ENCODE assay signal across 16 mouse cellular contexts in genomic region chr12:112596454-112596853, GRCm38 (mm10). TPM values are rescaled to one million over a fixed set of nuclear protein-coding genes. Genes with fewer than 3 reads are reported as not detected.
A peak's percentile ranks its signal among the peaks of the same experiment; 100 is the strongest.
DNase-seq lines count a peak whose midpoint lies in the region; TF ChIP-seq lines count a peak whose summit lies in the region.
"Had no signal": no experiment of that assay in that cellular context is flagged by ENCODE, and none has a peak within 500 bp of the region (broad histone marks: within the 10 kb centered on the region; RNA-seq: fewer than 3 reads in every experiment).

No protein-coding gene starts in this region.

- intact Hi-C loops in gastrocnemius, adult 2 months (cut with DNase I), result no loop called here

- 0 out of 2 replicates have a peak overlapping the region, but pooled peaks have one; percentile 13 for H3K9ac ChIP-seq in liver, adult 2 months (ENCODE audit: low read depth, low read length)
- H3K9ac ChIP-seq: forebrain, embryonic 13.5 days; limb, embryonic 15.5 days; lung, embryonic 14.5 days; neural tube, embryonic 12.5 days had no signal

- H3K27ac ChIP-seq in gastrocnemius, adult 2 months, result peak overlapping the region; percentile 79
- peak overlapping the region; percentile 75 for H3K27ac ChIP-seq in liver, adult 2 months (replicated peaks; ENCODE audit: insufficient read depth, low read depth, low read length)
- H3K27ac ChIP-seq: forebrain, embryonic 13.5 days; limb, embryonic 15.5 days; neural tube, embryonic 12.5 days had no signal

- H3K4me3 ChIP-seq in gastrocnemius, adult 2 months, result no peak overlapping the region
- no peak overlapping the region for H3K4me3 ChIP-seq in liver, adult 2 months (ENCODE audit: insufficient read depth, low read depth, low read length)
- no peak overlapping the region for H3K4me3 ChIP-seq in myocyte
- H3K4me3 ChIP-seq: forebrain, embryonic 13.5 days; heart, embryonic 12.5 days; limb, embryonic 15.5 days; neural tube, embryonic 12.5 days had no signal

- peaks cover 19% of the 10 kb centered on the region for H3K4me1 ChIP-seq in liver, adult 2 months (ENCODE audit: control insufficient read depth, insufficient read depth, low read length)

- WGBS in liver, adult 2 months, result 11% methylated on average over 9 of the region's 9 CpGs

- DNase-seq in gastrocnemius, adult 2 months, result no peak
- no peak for DNase-seq in gastrocnemius, postnatal 10 days
- peak; percentile 66 for DNase-seq in liver, adult 2 months (ENCODE audit: extremely low read depth, low read depth, low spot score)
- DNase-seq in liver (no peak), NIH3T3 (ENCODE audit: low read depth) (peak; percentile 48)
- no peak for DNase-seq in cerebellum, adult 18-20 months
- DNase-seq in cerebellum, postnatal 10 days, result no peak
- DNase-seq: cerebellum, postnatal 14 days; lung, embryonic 14.5 days; right cerebral cortex, postnatal 25 days had no signal

- no peaks in the 10 kb centered on the region for H3K27me3 ChIP-seq in liver, adult 2 months (ENCODE audit: control insufficient read depth, insufficient read depth, low read length)
- H3K27me3 ChIP-seq in myocyte (ENCODE audit: control insufficient read depth, insufficient read depth, insufficient read length), result no peaks in the 10 kb centered on the region
- H3K27me3 ChIP-seq: forebrain, embryonic 13.5 days; limb, embryonic 15.5 days; Patski had no signal

- no peak overlapping the region for H3ac ChIP-seq in myocyte (ENCODE audit: control insufficient read depth, insufficient read length)

- H3K36me3 ChIP-seq in liver, adult 2 months (ENCODE audit: control insufficient read depth, insufficient read depth, low read length), result no peaks in the 10 kb centered on the region
- H3K36me3 ChIP-seq in myocyte (ENCODE audit: control insufficient read depth, insufficient read depth), result no peaks in the 10 kb centered on the region
- H3K36me3 ChIP-seq: neural tube, embryonic 12.5 days had no signal

- peaks cover 21% of the 10 kb centered on the region; the same call in 1 of the 2 replicates for H3K79me2 ChIP-seq in liver, adult 2 months (ENCODE audit: control insufficient read depth, insufficient read depth, low read length)
- H3K79me2 ChIP-seq in myocyte (ENCODE audit: control insufficient read depth, insufficient read depth), result peaks cover 73% of the 10 kb centered on the region

- TF ChIP-seq POLR2A in liver, adult 2 months (IDR thresholded peaks at IDR 0.05; ENCODE audit: extremely low read depth, insufficient read depth, low read length), result no peak
- no peak for TF ChIP-seq POLR2A in myocyte (IDR thresholded peaks at IDR 0.05; ENCODE audit: insufficient read length, low read depth)

- no peak for TF ChIP-seq CTCF in gastrocnemius, adult 2 months (IDR thresholded peaks at IDR 0.05)
- no peak for TF ChIP-seq CTCF in liver, adult 2 months (IDR thresholded peaks at IDR 0.05; ENCODE audit: low read depth, low read length)

- peak overlapping the region; percentile 53 for H3K4me2 ChIP-seq in myocyte (ENCODE audit: low read depth)
- H3K4me2 ChIP-seq: forebrain, embryonic 13.5 days; heart, embryonic 12.5 days; limb, embryonic 15.5 days; lung, embryonic 14.5 days; neural tube, embryonic 12.5 days had no signal

TF ChIP-seq in myocyte, 11 proteins besides CTCF, POLR2A, EP300 and RAD21:
- TF ChIP-seq CEBPB (IDR thresholded peaks at IDR 0.05; ENCODE audit: insufficient read depth, poor library complexity, severe bottlenecking) (no peak), USF1 (IDR thresholded peaks at IDR 0.05; ENCODE audit: low read depth) (no peak), MYOG (IDR thresholded peaks at IDR 0.05; ENCODE audit: control insufficient read depth in 1 of 3, insufficient read depth in 1 of 3, insufficient read length in 2 of 3, low read depth in 2 of 3) (no peak), MYOD1 (IDR thresholded peaks at IDR 0.05; ENCODE audit: control insufficient read depth in 1 of 3, insufficient read length in 2 of 3, low read depth in 2 of 3) (no peak), TCF3 (IDR thresholded peaks at IDR 0.05; ENCODE audit: insufficient read length, low read depth) (no peak), POLR2AphosphoS2 (IDR thresholded peaks at IDR 0.05; ENCODE audit: insufficient read length, low read depth) (no peak)

RNA-seq across cellular contexts. Expression of gene Inf2, which starts 7.9 kb away (rescaled TPM):
- total RNA-seq in gastrocnemius, adult 2 months (2021), result 10 to 100 TPM in 1 of 2 experiments, 1 to 10 TPM in 1; 8.2 to 13.0 TPM
- total RNA-seq in gastrocnemius, postnatal 10 days (2021), result 10 to 100 TPM; 16.8 to 22.5 TPM
- total RNA-seq in liver, adult 2 months (2014; rRNA removed), result 15.5 and 22.9 TPM in 2 replicates
- polyA plus RNA-seq in liver, adult 2 months (2012; rRNA removed), result 24.6 and 30.7 TPM in 2 replicates
- 70.1 TPM for polyA plus RNA-seq in myocyte (2012; fragmentation: generic; extraction: Trizol)

RNA-seq across cellular contexts. Expression of gene Adssl1, which starts 23.4 kb away (rescaled TPM):
- total RNA-seq in gastrocnemius, adult 2 months (2021), result 1,000 to 10,000 TPM; 1,028 to 1,061 TPM
- 100 to 1,000 TPM; 340 to 358 TPM for total RNA-seq in gastrocnemius, postnatal 10 days (2021)
- total RNA-seq in liver, adult 2 months (2014; rRNA removed), result 20.5 and 21.7 TPM in 2 replicates
- 26.1 and 26.7 TPM in 2 replicates for polyA plus RNA-seq in liver, adult 2 months (2012; rRNA removed)
- 202 TPM for polyA plus RNA-seq in myocyte (2012; fragmentation: generic; extraction: Trizol)

RNA-seq across cellular contexts. Expression of gene Siva1, which starts 48.0 kb away (rescaled TPM):
- 10 to 100 TPM; 18.6 to 25.3 TPM for total RNA-seq in gastrocnemius, adult 2 months (2021)
- total RNA-seq in gastrocnemius, postnatal 10 days (2021), result 10 to 100 TPM; 27.2 to 28.1 TPM
- total RNA-seq in liver, adult 2 months (2014; rRNA removed), result 11.5 and 15.4 TPM in 2 replicates
- 12.8 and 14.9 TPM in 2 replicates for polyA plus RNA-seq in liver, adult 2 months (2012; rRNA removed)
- 85.6 TPM for polyA plus RNA-seq in myocyte (2012; fragmentation: generic; extraction: Trizol)

Comparison
In these comparisons a context has a peak if more than half of its experiments do, and no peak if none do; other contexts are left out.
1. DNase-seq: peak in liver, adult 2 months (single experiment) and NIH3T3 (single experiment); none in gastrocnemius, adult 2 months (single experiment), gastrocnemius, postnatal 10 days (single experiment), liver (single experiment), cerebellum, adult 18-20 months (0 of 2) and cerebellum, postnatal 10 days (0 of 2).
2. RNA of gene Adssl1, which starts 23.4 kb away (total RNA-seq): 1,028 to 1,061 TPM in gastrocnemius, adult 2 months and 340 to 358 TPM in gastrocnemius, postnatal 10 days; 20.5 to 21.7 TPM in liver, adult 2 months; every median in the first group is over 10 times any median in the second.